Mouse (Mus musculus): Measurements from ENCODE around the gene Pla2g6.

DNA sequence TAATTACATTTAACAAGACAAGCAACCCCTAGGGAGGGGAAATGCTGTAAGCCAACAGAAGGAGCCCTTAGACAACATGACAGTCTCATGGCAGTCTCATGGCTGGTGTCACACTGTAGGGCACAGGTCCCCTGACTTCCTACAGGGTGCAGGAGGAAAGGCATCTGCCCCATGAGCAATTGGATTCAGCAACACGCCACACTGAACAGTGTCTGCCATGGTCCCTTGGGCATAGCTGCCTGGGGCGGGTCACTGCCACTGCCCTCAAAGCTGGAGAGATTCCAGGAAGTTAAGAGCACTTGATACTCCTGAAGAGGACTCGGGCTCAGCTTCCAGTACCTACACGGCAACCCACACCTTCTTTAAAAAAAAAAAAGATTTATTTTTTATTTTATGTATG lies 1.9 kb downstream of the Pla2g6 start:
- TF ChIP-seq CTCF (IDR thresholded peaks at IDR 0.05; ENCODE audit: low read depth) = no peak
- TF ChIP-seq EP300 (IDR thresholded peaks at IDR 0.05; ENCODE audit: low read depth) = no peak
